ENCODE assay signal across 8 mouse cellular contexts in the genomic region with DNA sequence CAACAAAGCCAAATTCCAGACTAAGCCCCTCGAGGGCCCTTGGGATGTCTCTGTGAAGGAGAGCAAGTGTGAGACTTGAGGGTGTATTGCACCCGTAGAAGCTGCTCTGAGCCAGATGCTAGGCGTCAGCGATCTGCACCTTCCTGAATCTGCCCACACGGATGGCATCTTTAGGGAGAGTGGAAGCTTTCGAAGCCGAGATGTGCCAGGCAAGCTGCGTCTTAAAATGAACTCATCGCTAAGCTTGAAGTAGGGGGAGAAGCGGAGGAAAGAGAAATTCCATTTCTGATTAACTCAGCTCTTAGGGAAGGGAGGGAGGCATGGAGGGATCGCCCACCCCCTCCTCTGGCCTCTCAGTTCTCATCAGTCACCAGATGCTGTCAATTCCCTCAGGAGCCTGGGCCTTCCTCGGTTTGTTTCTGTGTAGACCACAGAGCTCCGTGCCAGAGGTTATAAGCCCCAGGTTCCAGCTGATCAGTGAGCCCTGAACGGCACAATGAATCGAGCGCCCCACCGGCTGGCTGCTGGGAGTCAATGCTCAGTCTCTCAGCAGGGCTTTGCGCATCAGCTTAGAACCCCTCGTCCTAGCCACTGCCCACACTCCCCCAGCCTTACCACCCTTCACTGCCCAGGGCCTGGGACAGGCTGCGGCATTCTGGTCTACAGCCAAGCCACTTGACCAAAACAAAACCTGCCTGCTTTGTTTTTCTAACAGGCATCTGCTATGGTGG.
DNase-seq lines count a peak whose midpoint lies in the region; ATAC-seq and TF ChIP-seq lines count a peak whose summit lies in the region.

No protein-coding gene starts in this region.

- ATAC-seq in intestine, postnatal 0 days: no peak
- ATAC-seq in neural tube, embryonic 13.5 days (ENCODE audit: low read depth): peak; percentile 90

- peak; percentile 18 for DNase-seq in cerebellum, adult 8-10 months
- DNase-seq in frontal cortex, postnatal 14 days (ENCODE audit: low spot score in 2 of 2): peak; percentile 48 to 58
- DNase-seq in left cerebral cortex, postnatal 36 days (ENCODE audit: low spot score in 2 of 2): peak; percentile 71 to 82
- no peak for DNase-seq in adrenal gland, adult (ENCODE audit: inconsistent age in 2 of 2, low spot score in 1 of 2)
- DNase-seq in urinary bladder, postnatal 10 days (ENCODE audit: low spot score): no peak

- H3K4me3 ChIP-seq in E14TG2a.4 (replicated peaks; ENCODE audit: low read length): 0 out of 2 replicates have a peak overlapping the region, but pooled peaks have one; percentile 10
- no peak overlapping the region for H3K4me3 ChIP-seq in intestine, postnatal 0 days (ENCODE audit: low read depth, low read length)
- no peak overlapping the region for H3K4me3 ChIP-seq in neural tube, embryonic 13.5 days

- H3K4me1 ChIP-seq in E14TG2a.4 (replicated peaks; ENCODE audit: low read depth, low read length): peaks cover 33% of the 10 kb centered on the region
- no peaks in the 10 kb centered on the region for H3K4me1 ChIP-seq in intestine, postnatal 0 days (replicated peaks; ENCODE audit: control insufficient read depth, insufficient read depth, low read length)
- peaks cover 29% of the 10 kb centered on the region for H3K4me1 ChIP-seq in neural tube, embryonic 13.5 days (replicated peaks)

- no peak for TF ChIP-seq CTCF in E14TG2a.4 (conservative IDR thresholded peaks at IDR 0.05; ENCODE audit: low read length)
- TF ChIP-seq CTCF in intestine, postnatal 0 days (IDR thresholded peaks at IDR 0.05; ENCODE audit: low read depth): peak; percentile 16; the same call in 1 of the 2 replicates

- peaks cover 56% of the 10 kb centered on the region for H3K27me3 ChIP-seq in E14TG2a.4 (ENCODE audit: insufficient read depth, low read length)
- H3K27me3 ChIP-seq in intestine, postnatal 0 days (replicated peaks; ENCODE audit: control insufficient read depth, insufficient read depth, low read length): 0 out of 2 replicates have a peak, but pooled peaks cover 3% of the 10 kb centered on the region
- no peaks in the 10 kb centered on the region for H3K27me3 ChIP-seq in neural tube, embryonic 13.5 days

- intact Hi-C loops in left cerebral cortex, postnatal 36 days (cut with DNase I): loop anchor here (5.0 kb wide), 2 partner anchors 38 to 77 kb away; a partner anchor contains a TSS

- H3K4me2 ChIP-seq in intestine, postnatal 0 days (replicated peaks; ENCODE audit: low read depth): no peak overlapping the region; the same call in 1 of the 2 replicates
- H3K4me2 ChIP-seq in neural tube, embryonic 13.5 days: peak overlapping the region; percentile 40

- H3K36me3 ChIP-seq in E14TG2a.4 (ENCODE audit: insufficient read depth, low read length): no peaks in the 10 kb centered on the region
- no peaks in the 10 kb centered on the region for H3K36me3 ChIP-seq in intestine, postnatal 0 days (ENCODE audit: control insufficient read depth, insufficient read depth)
- no peaks in the 10 kb centered on the region for H3K36me3 ChIP-seq in neural tube, embryonic 13.5 days

- no peaks in the 10 kb centered on the region for H3K9me3 ChIP-seq in E14TG2a.4 (ENCODE audit: low read length)
- no peaks in the 10 kb centered on the region for H3K9me3 ChIP-seq in intestine, postnatal 0 days (ENCODE audit: control insufficient read depth)
- no peaks in the 10 kb centered on the region for H3K9me3 ChIP-seq in neural tube, embryonic 13.5 days

- no peak overlapping the region for H3K9ac ChIP-seq in intestine, postnatal 0 days (ENCODE audit: low read depth, low read length)
- peak overlapping the region; percentile 57 for H3K9ac ChIP-seq in neural tube, embryonic 13.5 days

- no peak overlapping the region; the same call in 1 of the 2 replicates for H3K27ac ChIP-seq in intestine, postnatal 0 days (ENCODE audit: low read depth, low read length)
- peak overlapping the region; percentile 78 for H3K27ac ChIP-seq in neural tube, embryonic 13.5 days (replicated peaks)

- 38% methylated on average over 20 of the region's 20 CpGs for WGBS in intestine, postnatal 0 days
- 15% methylated on average over 20 of the region's 20 CpGs for WGBS in neural tube, embryonic 13.5 days

Comparison
In these comparisons a context has a peak if more than half of its experiments do, and no peak if none do; other contexts are left out.
1. DNase-seq: peak in cerebellum, adult 8-10 months (single experiment), frontal cortex, postnatal 14 days (2 of 2) and left cerebral cortex, postnatal 36 days (2 of 2); none in adrenal gland, adult (0 of 2) and urinary bladder, postnatal 10 days (single experiment).